In genomic region chr2:30111500-30111899, GRCm38 (mm10) we compare ENCODE assay signal across 12 mouse cellular contexts.
"Had no signal": no experiment of that assay in that cellular context is flagged by ENCODE, and none has a peak within 500 bp of the region (broad histone marks: within the 10 kb centered on the region; RNA-seq: fewer than 3 reads in every experiment).

No protein-coding gene starts in this region.

- H3K9ac ChIP-seq: kidney, embryonic 15.5 days; neural tube, embryonic 12.5 days had no signal

- H3K27me3 ChIP-seq: kidney, embryonic 15.5 days; neural tube, embryonic 12.5 days had no signal

- ATAC-seq: intestine, embryonic 16.5 days had no signal

- DNase-seq: kidney, adult 2 months; kidney, postnatal 14 days; lung, adult 2 months; lung, postnatal 10 days; midbrain, embryonic 14.5 days; right cerebral cortex, postnatal 4 days; spleen, adult 18-20 months had no signal

- H3K4me1 ChIP-seq: kidney, embryonic 15.5 days; neural tube, embryonic 12.5 days had no signal

- H3K4me2 ChIP-seq: kidney, embryonic 15.5 days; neural tube, embryonic 12.5 days had no signal

- H3K4me3 ChIP-seq: kidney, embryonic 15.5 days; limb, embryonic 10.5 days; neural tube, embryonic 12.5 days had no signal

- H3K27ac ChIP-seq: kidney, embryonic 15.5 days; limb, embryonic 10.5 days; macrophage; neural tube, embryonic 12.5 days had no signal

- H3K9me3 ChIP-seq: kidney, embryonic 15.5 days; limb, embryonic 10.5 days; neural tube, embryonic 12.5 days had no signal
